Mouse (Mus musculus) midbrain, embryonic 13.5 days (tissue): ENCODE measurements around the gene Zfp810. TPM values are rescaled to one million over a fixed set of nuclear protein-coding genes. Genes with fewer than 3 reads are reported as not detected.

Source experiments
- ATAC-seq: fragments of 200-750 bp; cut with Nextera tagmentation; 2 replicates; pipeline ENCODE4 v1.8.0; 2017; ENCODE audit warnings: mild to moderate bottlenecking, moderate TSS enrichment, moderate library complexity
- H3K27ac ChIP-seq: fragments of 300-500 bp; sonication (generic); 2 replicates; pipeline ENCODE4 v1.5.1; 2015; ENCODE audit warnings: inconsistent platforms, mild to moderate bottlenecking, moderate library complexity
- H3K27me3 ChIP-seq: fragments of 300-500 bp; sonication (generic); 2 replicates; pipeline ENCODE4 v1.6.1; 2015; ENCODE audit warnings: mild to moderate bottlenecking, inconsistent platforms
- H3K36me3 ChIP-seq: fragments of 300-500 bp; sonication (generic); 2 replicates; pipeline ENCODE4 v1.6.1; 2015; ENCODE audit warnings: mild to moderate bottlenecking, inconsistent platforms
- H3K4me1 ChIP-seq: fragments of 300-500 bp; sonication (generic); replicated peaks from 2 replicates; pipeline ENCODE4 v1.6.1; 2015; ENCODE audit warnings: inconsistent platforms
- H3K4me2 ChIP-seq: fragments of 300-500 bp; sonication (generic); replicated peaks from 2 replicates; pipeline ENCODE4 v1.6.1; 2015; ENCODE audit warnings: moderate library complexity, mild to moderate bottlenecking, inconsistent platforms
- H3K4me3 ChIP-seq: fragments of 300-500 bp; sonication (generic); replicated peaks from 2 replicates; pipeline ENCODE4 v1.5.1; 2015; ENCODE audit warnings: mild to moderate bottlenecking, inconsistent platforms
- H3K9ac ChIP-seq: fragments of 300-500 bp; sonication (generic); replicated peaks from 2 replicates; pipeline ENCODE4 v1.6.1; 2015; ENCODE audit warnings: mild to moderate bottlenecking, inconsistent platforms
- H3K9me3 ChIP-seq: fragments of 300-500 bp; sonication (generic); 2 replicates; pipeline ENCODE4 v1.6.1; 2016; ENCODE audit warnings: mild to moderate bottlenecking, inconsistent platforms
- WGBS: fragments of 180-500 bp; shearing (Covaris S2); methylation state at CpG from one replicate; pipeline ENCODE4 v1.1.7; 2015; 5-methylcytosine and 5-hydroxymethylcytosine counted together
- polyA plus RNA-seq: library from polyadenylated mRNA; unstranded; fragments of >200 nt; fragmentation: Nextera tagmentation; extraction: Ambion mirVana; gene quantifications from 2 replicates; pipeline ENCODE4 v1.2.1, GENCODE M21; 2015

The Zfp810 gene
- 39.9 and 43.3 TPM in 2 replicates for polyA plus RNA-seq

- H3K36me3 ChIP-seq: peaks cover 30% of the 10 kb centered on the region
- ATAC-seq: peak; percentile 100
- under 1% methylated on average over 56 of the region's 56 CpGs for WGBS
Observed at GRCm38 (mm10) chr9:22307156-22307919, at the start of gene Zfp810. Zfp810 (minus strand) TSS chr9:22307648.

GRCm38 (mm10) chr9:22355919-22356318 lies 48.5 kb upstream of the Zfp810 start:
- no peaks in the 10 kb centered on the region for H3K9me3 ChIP-seq
- no peak overlapping the region for H3K4me3 ChIP-seq
- no peak for ATAC-seq
- 76% methylated on average over 3 of the region's 3 CpGs for WGBS
- no peak overlapping the region for H3K27ac ChIP-seq
- H3K4me2 ChIP-seq: no peak overlapping the region
- no peaks in the 10 kb centered on the region for H3K4me1 ChIP-seq
- peaks cover 44% of the 10 kb centered on the region for H3K36me3 ChIP-seq
- H3K9ac ChIP-seq: no peak overlapping the region
- H3K27me3 ChIP-seq: no peaks in the 10 kb centered on the region

More at GRCm38 (mm10) chr9:22307156-22307919, at the start of gene Zfp810:
- Histone ChIP-seq H3K9me3 (peaks cover 16% of the 10 kb centered on the region), H3K4me2 (peak within 1 kb of the TSS; percentile 76), H3K9ac (peak within 1 kb of the TSS; percentile 99), H3K4me3 (peak within 1 kb of the TSS; percentile 93), H3K27ac (peak within 1 kb of the TSS; percentile 93), H3K4me1 (peaks cover 18% of the 10 kb centered on the region), H3K27me3 (no peaks in the 10 kb centered on the region)

- Histone ChIP-seq H3K27me3 (no peaks in the 10 kb centered on the region), H3K4me1 (no peaks in the 10 kb centered on the region), H3K27ac (no peak overlapping the region), H3K9me3 (no peaks in the 10 kb centered on the region), H3K36me3 (peaks cover 26% of the 10 kb centered on the region), H3K4me3 (no peak overlapping the region), H3K4me2 (no peak overlapping the region), H3K9ac (no peak overlapping the region)
- ATAC-seq: no peak
- 87% methylated on average over 5 of the region's 5 CpGs for WGBS
Observed at GRCm38 (mm10) chr9:22353901-22354300, 46.5 kb upstream of the Zfp810 start.

- Histone ChIP-seq H3K36me3 (peaks cover 24% of the 10 kb centered on the region), H3K9me3 (no peaks in the 10 kb centered on the region), H3K9ac (no peak overlapping the region), H3K4me2 (no peak overlapping the region), H3K27me3 (no peaks in the 10 kb centered on the region), H3K4me3 (no peak overlapping the region), H3K27ac (no peak overlapping the region), H3K4me1 (no peaks in the 10 kb centered on the region)
- 92% methylated on average over 5 of the region's 5 CpGs for WGBS
- ATAC-seq: no peak
Observed at GRCm38 (mm10) chr9:22353465-22353864, 46.0 kb upstream of the Zfp810 start.

- Histone ChIP-seq H3K27me3 (no peaks in the 10 kb centered on the region), H3K9me3 (no peaks in the 10 kb centered on the region), H3K36me3 (peaks cover 40% of the 10 kb centered on the region), H3K9ac (no peak overlapping the region), H3K27ac (no peak overlapping the region), H3K4me2 (no peak overlapping the region), H3K4me3 (no peak overlapping the region), H3K4me1 (no peaks in the 10 kb centered on the region)
- 85% methylated on average over 1 of the region's 1 CpGs for WGBS
- no peak for ATAC-seq
Observed at GRCm38 (mm10) chr9:22340331-22340730, 32.9 kb upstream of the Zfp810 start.

- H3K27ac ChIP-seq: no peak overlapping the region
- no peaks in the 10 kb centered on the region for H3K9me3 ChIP-seq
- H3K4me2 ChIP-seq: no peak overlapping the region
- WGBS: 99% methylated on average over 2 of the region's 2 CpGs
- H3K9ac ChIP-seq: no peak overlapping the region
- H3K36me3 ChIP-seq: peaks cover 55% of the 10 kb centered on the region
- H3K4me1 ChIP-seq: no peaks in the 10 kb centered on the region
- no peak for ATAC-seq
- no peaks in the 10 kb centered on the region for H3K27me3 ChIP-seq
- H3K4me3 ChIP-seq: no peak overlapping the region
Observed at GRCm38 (mm10) chr9:22337217-22337616, 29.8 kb upstream of the Zfp810 start.

GRCm38 (mm10) chr9:22327475-22328387 lies 20.3 kb upstream of the Zfp810 start:
- WGBS: under 1% methylated on average over 32 of the region's 32 CpGs

GRCm38 (mm10) chr9:22327099-22327474 lies 19.6 kb upstream of the Zfp810 start:
- peak overlapping the region; percentile 44 for H3K4me3 ChIP-seq

More at GRCm38 (mm10) chr9:22327475-22328387, 20.3 kb upstream of the Zfp810 start:
- Histone ChIP-seq H3K9me3 (no peaks in the 10 kb centered on the region), H3K9ac (peak overlapping the region; percentile 54), H3K4me2 (peak overlapping the region; percentile 79), H3K4me1 (peaks cover 11% of the 10 kb centered on the region), H3K36me3 (0 out of 2 replicates have a peak, but pooled peaks cover 4% of the 10 kb centered on the region), H3K27me3 (no peaks in the 10 kb centered on the region), H3K4me3 (peak overlapping the region; percentile 44), H3K27ac (no peak overlapping the region)
- peak; percentile 96 for ATAC-seq

GRCm38 (mm10) chr9:22324579-22324978 lies 17.1 kb upstream of the Zfp810 start:
- Histone ChIP-seq H3K36me3 (no peaks in the 10 kb centered on the region), H3K4me2 (no peak overlapping the region), H3K4me1 (peaks cover 11% of the 10 kb centered on the region), H3K9me3 (no peaks in the 10 kb centered on the region), H3K4me3 (no peak overlapping the region), H3K27me3 (no peaks in the 10 kb centered on the region), H3K27ac (no peak overlapping the region), H3K9ac (no peak overlapping the region)
- ATAC-seq: no peak
- 97% methylated on average over 1 of the region's 1 CpGs for WGBS

More at GRCm38 (mm10) chr9:22327099-22327474, 19.6 kb upstream of the Zfp810 start:
- Histone ChIP-seq H3K9ac (peak overlapping the region; percentile 54), H3K36me3 (0 out of 2 replicates have a peak, but pooled peaks cover under 1% of the 10 kb centered on the region), H3K27ac (no peak overlapping the region), H3K4me2 (peak overlapping the region; percentile 79), H3K27me3 (no peaks in the 10 kb centered on the region), H3K9me3 (no peaks in the 10 kb centered on the region), H3K4me1 (peaks cover 11% of the 10 kb centered on the region)
- no peak for ATAC-seq
- 16% methylated on average over 9 of the region's 9 CpGs for WGBS

GRCm38 (mm10) chr9:22322381-22323211 lies 15.1 kb upstream of the Zfp810 start:
- Histone ChIP-seq H3K27me3 (no peaks in the 10 kb centered on the region), H3K36me3 (no peaks in the 10 kb centered on the region), H3K27ac (no peak overlapping the region), H3K4me2 (no peak overlapping the region), H3K4me1 (peaks cover 8% of the 10 kb centered on the region), H3K9ac (no peak overlapping the region), H3K4me3 (no peak overlapping the region), H3K9me3 (0 out of 2 replicates have a peak, but pooled peaks cover 3% of the 10 kb centered on the region)
- WGBS: 83% methylated on average over 8 of the region's 8 CpGs
- no peak for ATAC-seq

- no peaks in the 10 kb centered on the region for H3K36me3 ChIP-seq
- 93% methylated on average over 1 of the region's 1 CpGs for WGBS
Observed at GRCm38 (mm10) chr9:22319109-22319508, 11.7 kb upstream of the Zfp810 start.

More at GRCm38 (mm10) chr9:22319109-22319508, 11.7 kb upstream of the Zfp810 start:
- Histone ChIP-seq H3K4me1 (no peaks in the 10 kb centered on the region), H3K9me3 (peaks cover 5% of the 10 kb centered on the region; the same call in 1 of the 2 replicates), H3K4me2 (no peak overlapping the region), H3K27me3 (no peaks in the 10 kb centered on the region), H3K9ac (no peak overlapping the region), H3K4me3 (no peak overlapping the region), H3K27ac (no peak overlapping the region)
- no peak for ATAC-seq
